Mouse (Mus musculus): ENCODE measurements around the gene Kxd1. TPM values are rescaled to one million over a fixed set of nuclear protein-coding genes. Genes with fewer than 3 reads are reported as not detected.

Kxd1 gene
- polyA plus RNA-seq, 1 experiment from 2014 or later: 50.8 TPM

DNA sequence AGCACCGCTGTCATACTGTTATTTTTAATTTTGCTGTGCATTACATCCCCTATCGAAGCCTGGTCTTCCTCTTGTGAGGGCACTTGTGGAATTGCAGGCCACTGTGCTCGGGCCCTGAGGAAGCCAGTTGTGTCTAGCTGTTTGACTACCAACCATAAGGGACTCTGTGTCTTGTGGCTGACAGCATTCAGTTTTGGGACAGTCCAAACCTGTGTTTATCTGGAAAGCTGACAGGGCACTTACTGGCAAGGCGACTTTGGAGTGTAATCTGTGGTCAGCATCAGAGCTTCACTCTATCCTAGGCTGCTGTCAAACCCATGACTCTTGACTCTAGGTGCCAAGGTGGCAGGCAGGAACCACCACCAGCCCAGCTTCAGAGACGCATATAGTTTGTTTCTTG, 13.3 kb upstream of the Kxd1 start:
- 91% methylated on average over 5 of the region's 5 CpGs for WGBS
- H3K27ac ChIP-seq: no peak overlapping the region
- peaks cover 41% of the 10 kb centered on the region for H3K4me1 ChIP-seq
- no peaks in the 10 kb centered on the region for H3K27me3 ChIP-seq
- H3K9me3 ChIP-seq: no peaks in the 10 kb centered on the region
- no peak overlapping the region for H3K4me3 ChIP-seq (replicated peaks)
- H3K4me2 ChIP-seq: peak overlapping the region; percentile 93
- peak overlapping the region; percentile 79; the same call in 1 of the 2 replicates for H3K9ac ChIP-seq
- no peak for ATAC-seq (ENCODE audit: low FRiP score)
- peaks cover 12% of the 10 kb centered on the region for H3K36me3 ChIP-seq (replicated peaks)

DNA sequence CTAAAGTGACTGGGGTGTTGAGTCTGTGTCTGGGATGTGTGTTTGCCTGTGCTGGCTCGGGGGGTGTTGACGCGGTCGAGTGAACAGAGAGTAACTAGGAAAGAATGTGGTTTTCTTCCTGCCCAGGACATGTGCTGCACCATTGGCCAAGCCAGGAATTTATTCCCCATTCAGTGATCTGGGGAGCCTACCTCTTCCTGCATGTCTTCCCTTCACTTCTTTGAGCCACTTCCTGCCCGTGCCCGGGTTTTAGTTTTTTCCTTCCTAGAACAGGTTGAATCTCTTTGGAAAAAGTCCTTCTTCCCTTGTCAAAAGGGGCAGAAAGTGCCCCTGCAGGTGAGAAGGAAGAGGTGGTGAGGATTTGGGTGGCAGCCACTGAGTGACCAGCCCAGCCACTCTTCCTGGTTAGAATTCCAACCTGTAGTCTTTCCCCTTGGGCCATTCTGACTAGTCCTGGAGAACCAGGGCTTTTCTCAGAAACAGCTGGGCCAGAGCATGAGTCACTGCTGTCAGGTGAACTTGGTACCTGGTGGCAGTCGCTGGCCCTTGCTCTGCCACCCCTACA, 12.8 kb upstream of the Kxd1 start:
- H3K27me3 ChIP-seq: no peaks in the 10 kb centered on the region
- WGBS: 62% methylated on average over 7 of the region's 7 CpGs
- H3K9ac ChIP-seq: peak overlapping the region; percentile 79
- no peak overlapping the region for H3K27ac ChIP-seq
- H3K4me1 ChIP-seq: peaks cover 41% of the 10 kb centered on the region
- ATAC-seq (ENCODE audit: low FRiP score): no peak
- peak overlapping the region; percentile 82 for H3K4me3 ChIP-seq (replicated peaks)
- H3K4me2 ChIP-seq: peak overlapping the region; percentile 93
- no peaks in the 10 kb centered on the region for H3K9me3 ChIP-seq
- peaks cover 15% of the 10 kb centered on the region for H3K36me3 ChIP-seq (replicated peaks)

DNA sequence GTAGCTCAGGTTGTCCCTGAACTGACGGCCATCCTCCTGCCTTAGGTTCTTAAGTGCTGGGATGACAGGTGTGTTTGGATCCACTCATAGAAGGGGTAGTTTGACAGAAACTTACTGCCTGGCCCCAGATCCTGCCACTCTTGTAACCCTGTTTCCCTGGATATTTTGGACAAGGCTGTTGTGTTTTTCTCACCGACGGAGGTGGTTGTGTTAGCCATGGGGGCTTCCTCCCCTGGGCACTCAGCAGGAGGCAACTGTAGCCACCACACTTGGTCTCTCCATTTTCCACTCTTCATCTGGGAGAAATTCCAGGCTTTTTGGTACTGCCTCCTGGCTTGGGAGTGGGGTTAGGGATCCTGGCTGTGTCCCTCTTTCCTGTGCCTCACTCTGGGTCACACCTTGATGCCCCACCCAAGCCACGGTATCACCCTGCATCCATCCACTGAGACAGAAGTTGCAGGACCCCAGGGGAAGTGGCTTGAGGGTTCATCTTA, 12.3 kb upstream of the Kxd1 start:
- H3K4me2 ChIP-seq: peak overlapping the region; percentile 93
- no peak for ATAC-seq (ENCODE audit: low FRiP score)
- H3K9me3 ChIP-seq: no peaks in the 10 kb centered on the region
- peak overlapping the region; percentile 96 for H3K27ac ChIP-seq
- H3K36me3 ChIP-seq (replicated peaks): peaks cover 21% of the 10 kb centered on the region
- peaks cover 41% of the 10 kb centered on the region for H3K4me1 ChIP-seq
- peak overlapping the region; percentile 82 for H3K4me3 ChIP-seq (replicated peaks)
- H3K9ac ChIP-seq: peak overlapping the region; percentile 79
- no peaks in the 10 kb centered on the region for H3K27me3 ChIP-seq
- WGBS: 17% methylated on average over 4 of the region's 4 CpGs

DNA sequence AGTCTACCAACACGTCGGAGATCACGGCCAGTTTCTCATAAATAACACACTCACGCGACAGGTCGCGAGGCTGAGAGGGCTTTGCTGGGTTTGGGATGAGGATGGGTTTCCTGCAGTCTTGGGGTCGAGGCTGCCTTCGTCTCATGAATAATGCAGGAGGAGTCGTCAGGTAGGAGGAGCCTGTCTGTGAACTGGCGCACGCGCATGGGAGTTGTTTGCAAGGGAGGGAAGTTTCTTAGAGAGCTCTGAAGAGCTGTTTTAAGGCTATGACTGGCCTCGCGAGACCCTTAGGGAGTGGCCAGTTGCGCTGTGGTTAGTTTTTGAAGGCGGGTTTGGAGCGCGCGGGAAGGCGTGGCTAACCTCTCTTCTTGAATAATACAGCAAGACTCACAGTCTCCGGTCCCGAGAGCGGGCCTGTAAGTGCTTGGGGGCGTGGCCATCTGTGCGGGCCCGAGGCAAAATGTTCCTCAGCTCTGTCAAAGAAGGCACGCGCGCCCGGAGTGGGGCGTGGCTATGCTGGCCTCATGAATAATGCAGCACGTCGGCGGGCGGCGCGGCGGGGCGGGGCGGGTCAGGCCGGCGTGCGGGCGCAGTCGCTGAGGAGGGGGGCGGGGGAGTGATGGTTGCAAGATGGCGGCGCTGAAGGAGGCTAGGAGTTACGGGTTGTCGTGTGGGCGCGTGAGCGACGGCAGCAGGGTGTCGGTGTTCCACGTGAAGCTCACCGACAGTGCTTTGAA, 11.5 kb upstream of the Kxd1 start, which contains the start of gene Ell:
Gene Ell (plus strand): TSS at position 381 of the 737 bp plus-strand sequence.
- H3K4me2 ChIP-seq: peak within 1 kb of the TSS; percentile 93
- H3K27me3 ChIP-seq: no peaks in the 10 kb centered on the region
- no peaks in the 10 kb centered on the region for H3K9me3 ChIP-seq
- peak within 1 kb of the TSS; percentile 82 for H3K4me3 ChIP-seq (replicated peaks)
- H3K4me1 ChIP-seq: peaks cover 38% of the 10 kb centered on the region
- peak within 1 kb of the TSS; percentile 96 for H3K27ac ChIP-seq
- peak; percentile 90 for ATAC-seq (ENCODE audit: low FRiP score)
- H3K9ac ChIP-seq: peak within 1 kb of the TSS; percentile 79
- WGBS: 1% methylated on average over 56 of the region's 58 CpGs
- peaks cover 29% of the 10 kb centered on the region for H3K36me3 ChIP-seq (replicated peaks)

DNA sequence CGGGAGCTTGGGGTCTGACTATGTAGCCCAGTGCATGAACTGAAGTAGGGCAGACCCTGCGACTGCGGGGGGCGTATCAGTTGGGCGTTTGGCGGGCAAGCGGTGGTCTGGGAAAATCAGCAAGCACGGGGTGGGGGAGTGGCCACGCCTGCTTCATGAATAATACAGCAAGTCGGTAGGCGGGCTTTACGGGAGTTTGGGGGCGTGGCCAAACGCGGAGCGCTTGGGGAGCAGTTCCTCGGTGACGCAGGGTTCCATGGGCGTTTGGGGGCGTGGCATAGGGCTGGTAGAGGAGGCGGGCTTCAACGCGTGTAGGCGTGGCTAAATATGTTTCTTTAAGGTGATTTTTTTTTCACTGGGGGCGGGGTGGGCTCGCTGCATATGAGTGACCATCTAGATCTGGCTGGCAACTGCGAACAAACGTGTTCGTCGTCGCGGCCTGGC, 10.9 kb upstream of the Kxd1 start:
- peak overlapping the region; percentile 96 for H3K27ac ChIP-seq
- peak overlapping the region; percentile 82 for H3K4me3 ChIP-seq (replicated peaks)
- under 1% methylated on average over 32 of the region's 32 CpGs for WGBS
- peaks cover 33% of the 10 kb centered on the region for H3K4me1 ChIP-seq
- peak overlapping the region; percentile 79 for H3K9ac ChIP-seq
- H3K9me3 ChIP-seq: no peaks in the 10 kb centered on the region
- H3K36me3 ChIP-seq (replicated peaks): peaks cover 35% of the 10 kb centered on the region
- peak overlapping the region; percentile 93 for H3K4me2 ChIP-seq
- ATAC-seq (ENCODE audit: low FRiP score): peak; percentile 84
- H3K27me3 ChIP-seq: no peaks in the 10 kb centered on the region

DNA sequence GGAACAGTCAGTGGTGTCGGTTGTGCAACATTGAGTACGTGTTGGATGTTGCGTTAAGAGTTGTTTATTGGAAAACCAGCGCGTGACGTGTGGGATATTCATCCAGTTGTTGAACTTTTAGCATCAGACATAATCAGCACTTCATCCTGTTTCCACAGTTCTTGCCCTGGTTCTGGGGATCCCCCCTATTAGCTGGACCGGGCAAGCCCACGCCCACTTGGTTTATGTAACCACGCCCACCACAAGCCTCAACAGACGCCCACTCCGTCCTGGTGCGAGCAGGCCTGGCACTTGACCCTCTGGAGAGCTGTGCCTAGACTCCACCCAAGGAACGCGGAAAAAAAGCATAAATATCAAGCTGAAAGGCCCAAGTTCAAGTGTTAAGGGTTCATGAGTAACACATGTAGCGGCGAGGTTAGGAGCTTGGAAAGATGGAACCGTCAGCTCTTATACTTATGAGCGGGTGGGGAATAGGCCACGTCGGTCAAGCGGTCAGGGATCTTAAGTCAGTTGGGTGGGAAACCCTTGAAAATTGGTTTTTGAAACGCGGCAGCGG, 10.3 kb upstream of the Kxd1 start:
- Histone ChIP-seq H3K27me3 (no peaks in the 10 kb centered on the region), H3K27ac (peak overlapping the region; percentile 96), H3K4me3 (replicated peaks) (peak overlapping the region; percentile 82), H3K9me3 (no peaks in the 10 kb centered on the region), H3K4me2 (peak overlapping the region; percentile 93), H3K9ac (peak overlapping the region; percentile 39), H3K36me3 (replicated peaks) (peaks cover 40% of the 10 kb centered on the region), H3K4me1 (peaks cover 29% of the 10 kb centered on the region)
- peak; percentile 24 for ATAC-seq (ENCODE audit: low FRiP score)
- WGBS: 15% methylated on average over 24 of the region's 24 CpGs

DNA sequence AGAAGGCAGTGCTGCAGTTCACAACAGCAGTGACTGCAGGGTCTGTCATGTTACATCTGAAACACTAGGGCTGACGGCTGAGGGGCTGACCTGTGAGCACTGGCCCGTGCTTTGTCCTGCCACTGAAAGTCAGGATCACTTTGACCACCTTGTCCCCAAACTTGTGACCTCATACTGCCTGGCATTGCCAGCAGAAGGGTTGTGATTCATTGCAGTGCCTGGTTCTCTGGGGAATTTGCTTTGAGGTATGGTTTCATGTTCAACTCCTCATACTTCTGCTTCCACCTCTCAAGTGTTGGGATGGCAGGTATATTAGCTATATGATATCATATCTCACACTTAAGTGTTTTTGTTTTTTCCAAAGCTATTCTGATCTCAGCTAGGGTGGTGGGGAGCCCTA, 7.9 kb upstream of the Kxd1 start:
- Histone ChIP-seq H3K27me3 (no peaks in the 10 kb centered on the region), H3K9me3 (no peaks in the 10 kb centered on the region), H3K27ac (no peak overlapping the region), H3K4me1 (peaks cover 17% of the 10 kb centered on the region), H3K9ac (no peak overlapping the region), H3K36me3 (replicated peaks) (peaks cover 64% of the 10 kb centered on the region), H3K4me3 (replicated peaks) (no peak overlapping the region), H3K4me2 (no peak overlapping the region)
- ATAC-seq (ENCODE audit: low FRiP score): no peak
- 96% methylated on average over 2 of the region's 2 CpGs for WGBS

DNA sequence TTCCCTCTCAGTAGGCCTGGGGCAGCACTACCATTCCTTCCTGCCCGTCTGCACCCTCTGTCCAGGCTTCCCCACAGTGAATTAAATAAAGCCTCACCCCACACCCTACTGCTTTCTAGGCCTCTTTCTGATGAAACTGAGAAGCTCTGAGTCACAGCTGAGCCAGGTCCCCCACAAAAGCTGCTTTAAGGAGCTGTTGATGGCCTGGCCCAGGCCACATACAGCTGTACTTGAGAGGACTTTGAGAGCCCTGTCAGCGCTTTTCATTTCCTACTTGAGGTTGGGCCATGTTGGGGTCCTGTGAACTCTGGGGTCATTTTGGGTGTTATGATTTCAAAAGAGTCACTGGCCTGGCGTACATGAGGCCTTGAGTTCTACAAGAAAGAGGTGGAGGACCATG, 7.5 kb upstream of the Kxd1 start:
- H3K4me1 ChIP-seq: peaks cover 12% of the 10 kb centered on the region
- H3K27me3 ChIP-seq: no peaks in the 10 kb centered on the region
- no peak overlapping the region for H3K27ac ChIP-seq
- no peak overlapping the region for H3K9ac ChIP-seq
- WGBS: 93% methylated on average over 3 of the region's 3 CpGs
- ATAC-seq (ENCODE audit: low FRiP score): no peak
- no peak overlapping the region for H3K4me2 ChIP-seq
- no peaks in the 10 kb centered on the region for H3K9me3 ChIP-seq
- peaks cover 67% of the 10 kb centered on the region for H3K36me3 ChIP-seq (replicated peaks)
- no peak overlapping the region for H3K4me3 ChIP-seq (replicated peaks)

DNA sequence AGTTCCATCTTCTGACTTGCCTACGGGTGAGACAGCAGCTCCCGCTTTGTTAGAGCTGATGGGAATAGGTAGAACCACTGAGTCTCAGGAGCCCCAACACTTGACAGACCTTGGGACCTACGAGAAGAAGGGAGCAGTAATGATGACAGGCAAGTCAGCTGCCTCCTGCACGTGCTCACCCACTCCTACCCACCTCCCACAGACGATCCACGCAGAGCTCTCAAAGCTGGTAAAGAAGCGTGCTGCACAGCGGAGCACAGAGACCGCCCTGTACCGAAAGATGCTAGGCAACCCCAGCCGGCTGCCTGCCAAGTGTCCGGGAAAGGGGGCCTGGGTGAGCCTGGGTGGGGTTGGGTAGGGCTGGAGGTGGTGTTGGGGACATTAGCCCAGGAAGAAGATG, 6.5 kb upstream of the Kxd1 start:
- H3K27ac ChIP-seq: no peak overlapping the region
- H3K27me3 ChIP-seq: no peaks in the 10 kb centered on the region
- peaks cover 11% of the 10 kb centered on the region for H3K4me1 ChIP-seq
- H3K9ac ChIP-seq: no peak overlapping the region
- H3K4me2 ChIP-seq: no peak overlapping the region
- no peak overlapping the region for H3K4me3 ChIP-seq (replicated peaks)
- WGBS: 94% methylated on average over 12 of the region's 12 CpGs
- H3K9me3 ChIP-seq: no peaks in the 10 kb centered on the region
- peaks cover 76% of the 10 kb centered on the region for H3K36me3 ChIP-seq (replicated peaks)
- no peak for ATAC-seq (ENCODE audit: low FRiP score)

DNA sequence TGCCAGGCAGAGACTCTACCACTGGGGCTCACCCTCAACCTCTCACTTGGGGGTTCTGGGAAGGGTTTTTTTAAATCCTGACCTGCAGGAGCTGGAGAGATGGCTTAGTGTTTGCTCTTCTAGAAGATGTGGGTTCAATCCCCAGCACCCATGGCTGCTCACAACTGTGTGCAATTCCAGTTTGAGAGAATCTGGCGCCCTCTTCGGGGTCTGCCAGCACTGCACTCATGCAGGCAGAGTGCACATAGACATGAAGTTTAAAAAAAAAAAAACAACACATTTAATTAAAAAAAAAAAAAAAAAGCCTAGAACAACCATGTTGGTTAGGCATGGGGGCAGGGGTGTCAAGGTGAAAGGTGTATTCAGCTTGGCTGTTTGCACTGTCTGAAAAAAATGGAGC, 2.6 kb upstream of the Kxd1 start:
- Histone ChIP-seq H3K4me2 (no peak overlapping the region), H3K9me3 (no peaks in the 10 kb centered on the region), H3K27ac (no peak overlapping the region), H3K4me1 (peaks cover 26% of the 10 kb centered on the region), H3K4me3 (replicated peaks) (no peak overlapping the region), H3K36me3 (replicated peaks) (peaks cover 57% of the 10 kb centered on the region), H3K9ac (no peak overlapping the region), H3K27me3 (no peaks in the 10 kb centered on the region)
- no peak for ATAC-seq (ENCODE audit: low FRiP score)
- WGBS: 86% methylated on average over 2 of the region's 2 CpGs

DNA sequence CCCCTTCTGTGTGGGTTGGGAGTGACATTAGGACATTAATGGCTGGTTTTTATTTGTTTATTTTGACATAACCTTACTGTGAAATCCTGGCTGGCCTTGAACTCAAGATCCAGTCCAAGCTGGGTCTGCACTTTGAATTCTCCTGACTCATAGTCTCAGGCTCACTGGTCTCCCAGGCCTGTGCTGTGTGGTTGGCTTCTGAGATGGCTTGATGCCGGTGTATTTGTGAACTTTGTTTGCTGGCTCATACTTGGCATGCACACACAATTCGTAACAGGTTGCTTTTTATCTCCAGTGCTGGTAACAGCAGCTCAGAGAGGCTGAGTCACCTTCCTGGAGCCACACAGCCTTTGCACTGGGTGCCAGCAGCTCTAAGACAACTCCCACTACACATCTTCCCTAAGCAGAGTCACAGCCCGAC, 2.0 kb upstream of the Kxd1 start:
- Histone ChIP-seq H3K27me3 (no peaks in the 10 kb centered on the region), H3K4me3 (replicated peaks) (no peak overlapping the region), H3K27ac (no peak overlapping the region), H3K9me3 (no peaks in the 10 kb centered on the region), H3K4me1 (peaks cover 26% of the 10 kb centered on the region), H3K4me2 (no peak overlapping the region), H3K9ac (no peak overlapping the region), H3K36me3 (replicated peaks) (peaks cover 52% of the 10 kb centered on the region)
- no peak for ATAC-seq (ENCODE audit: low FRiP score)
- WGBS: 98% methylated on average over 3 of the region's 3 CpGs

DNA sequence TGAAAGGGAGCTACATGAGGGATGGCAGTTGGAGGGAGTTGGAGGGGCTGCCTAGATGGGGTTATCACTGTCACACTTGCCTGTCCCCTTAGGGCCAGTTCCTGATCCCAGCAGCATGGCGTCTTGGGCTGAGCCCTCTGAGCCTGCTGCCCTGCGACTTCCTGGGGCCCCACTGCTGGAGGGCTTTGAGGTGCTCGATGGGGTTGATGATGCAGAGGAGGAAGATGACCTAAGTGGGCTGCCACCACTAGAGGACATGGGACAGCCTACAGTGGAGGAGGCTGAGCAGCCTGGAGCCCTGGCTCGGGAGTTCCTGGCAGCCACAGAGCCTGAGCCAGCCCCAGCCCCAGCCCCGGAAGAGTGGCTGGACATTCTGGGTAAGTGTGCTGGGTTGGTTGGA, 1.5 kb upstream of the Kxd1 start:
- H3K4me1 ChIP-seq: peaks cover 26% of the 10 kb centered on the region
- H3K4me2 ChIP-seq: no peak overlapping the region
- ATAC-seq (ENCODE audit: low FRiP score): no peak
- no peaks in the 10 kb centered on the region for H3K9me3 ChIP-seq
- H3K4me3 ChIP-seq (replicated peaks): no peak overlapping the region
- no peak overlapping the region for H3K9ac ChIP-seq
- H3K27ac ChIP-seq: no peak overlapping the region
- no peaks in the 10 kb centered on the region for H3K27me3 ChIP-seq
- H3K36me3 ChIP-seq (replicated peaks): peaks cover 47% of the 10 kb centered on the region
- 93% methylated on average over 5 of the region's 5 CpGs for WGBS

All from forebrain, embryonic 12.5 days (tissue).